ENCODE assay signal across 9 mouse cellular contexts in the genomic region with DNA sequence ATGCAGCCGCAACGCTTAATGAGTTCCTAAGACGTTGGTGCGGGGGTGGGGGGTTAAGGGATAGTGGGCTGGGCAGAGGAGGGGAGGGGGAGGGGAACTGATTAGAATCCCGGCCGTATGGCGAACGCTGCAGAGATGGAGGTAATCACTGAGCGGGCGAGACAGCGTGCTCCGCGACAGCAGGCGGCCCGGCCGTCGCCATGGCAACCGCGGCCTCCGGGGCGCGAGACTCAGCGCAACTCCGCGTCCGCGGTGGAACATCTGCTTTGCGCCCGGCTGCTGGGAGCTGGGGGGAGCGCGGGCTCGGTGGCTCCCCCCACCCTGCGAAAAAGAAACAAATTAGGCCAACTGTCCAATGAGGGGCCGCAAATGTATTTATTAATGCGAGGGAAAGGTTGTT. TPM values are rescaled to one million over a fixed set of nuclear protein-coding genes. Genes with fewer than 3 reads are reported as not detected.
DNase-seq lines count a peak whose midpoint lies in the region; ATAC-seq and TF ChIP-seq lines count a peak whose summit lies in the region.
"Had no signal": no experiment of that assay in that cellular context is flagged by ENCODE, and none has a peak within 500 bp of the region (broad histone marks: within the 10 kb centered on the region; RNA-seq: fewer than 3 reads in every experiment).

No protein-coding gene starts in this region.

- no peaks in the 10 kb centered on the region; a peak in 1 of 4 replicates for H3K36me3 ChIP-seq in MEL (ENCODE audit: control insufficient read depth in 1 of 2, insufficient read depth in 2 of 2, low read length in 2 of 2)
- no peaks in the 10 kb centered on the region for H3K36me3 ChIP-seq in forebrain, postnatal 0 days (ENCODE audit: insufficient read depth)
- H3K36me3 ChIP-seq in hindbrain, embryonic 10.5 days, result no peaks in the 10 kb centered on the region

- 1% methylated on average over 34 of the region's 35 CpGs for WGBS in forebrain, postnatal 0 days
- 0% methylated on average over 35 of the region's 35 CpGs for WGBS in hindbrain, embryonic 10.5 days

- no peak for TF ChIP-seq RAD21 in MEL (IDR thresholded peaks at IDR 0.05; ENCODE audit: low read depth, low read length)

- DNase-seq in MEL (ENCODE audit: low read depth, low spot score), result peak; percentile 65
- peak; percentile 49 to 72 for DNase-seq in cerebellum, adult 18-20 months
- DNase-seq in forebrain, postnatal 0 days, result peak; percentile 93
- DNase-seq in hindbrain, embryonic 10.5 days (ENCODE audit: low spot score), result peak; percentile 97
- DNase-seq in layer of hippocampus, postnatal 36 days, result peak; percentile 80 to 84
- peak; percentile 73 for DNase-seq in lung, postnatal 10 days
- DNase-seq in retina, postnatal 1 day, result peak; percentile 98
- peak; percentile 87 for DNase-seq in thymus, postnatal 4 days

- H3K4me3 ChIP-seq in MEL (ENCODE audit: control insufficient read depth in 1 of 2, insufficient read depth in 1 of 2, low read depth in 2 of 2, low read length in 2 of 2), result no peak overlapping the region
- H3K4me3 ChIP-seq in forebrain, postnatal 0 days (ENCODE audit: low read depth, low read length), result peak overlapping the region; percentile 35
- H3K4me3 ChIP-seq in hindbrain, embryonic 10.5 days, result peak overlapping the region; percentile 41
- H3K4me3 ChIP-seq: erythroblast, embryonic 14.5 days had no signal

- peaks cover 0 to 7% of the 10 kb centered on the region in 2 experiments; a peak in 2 of 4 replicates for H3K4me1 ChIP-seq in MEL (ENCODE audit: control insufficient read depth in 1 of 2, insufficient read depth in 2 of 2, low read length in 2 of 2)
- H3K4me1 ChIP-seq in forebrain, postnatal 0 days (ENCODE audit: insufficient read depth), result peaks cover 38% of the 10 kb centered on the region
- peaks cover 92% of the 10 kb centered on the region for H3K4me1 ChIP-seq in hindbrain, embryonic 10.5 days (replicated peaks)

- TF ChIP-seq POLR2A in MEL (IDR thresholded peaks at IDR 0.05; ENCODE audit: control insufficient read depth in 1 of 2, insufficient read depth in 1 of 2, low read depth in 1 of 2, low read length in 2 of 2, poor library complexity in 1 of 2), result no peak

- ATAC-seq in forebrain, postnatal 0 days, result peak; percentile 86

- no peaks in the 10 kb centered on the region for H3K79me2 ChIP-seq in MEL (ENCODE audit: control insufficient read depth, insufficient read depth, low read length, poor library complexity)

- H3K9me3 ChIP-seq in MEL (replicated peaks; ENCODE audit: insufficient read depth, low read length), result no peaks in the 10 kb centered on the region
- no peaks in the 10 kb centered on the region for H3K9me3 ChIP-seq in forebrain, postnatal 0 days (ENCODE audit: low read length)
- no peaks in the 10 kb centered on the region for H3K9me3 ChIP-seq in hindbrain, embryonic 10.5 days

- peak overlapping the region; percentile 71 for H3K4me2 ChIP-seq in forebrain, postnatal 0 days (ENCODE audit: low read depth)

- peaks cover 47 to 57% of the 10 kb centered on the region in 2 experiments for H3K27me3 ChIP-seq in MEL (ENCODE audit: control insufficient read depth in 1 of 2, insufficient read depth in 2 of 2, low read length in 2 of 2)
- no peaks in the 10 kb centered on the region for H3K27me3 ChIP-seq in forebrain, postnatal 0 days (ENCODE audit: insufficient read depth, low read length)
- H3K27me3 ChIP-seq in hindbrain, embryonic 10.5 days (ENCODE audit: insufficient read depth, poor library complexity, severe bottlenecking), result no peaks in the 10 kb centered on the region

- H3K9ac ChIP-seq in MEL (ENCODE audit: control insufficient read depth, low read depth, low read length, poor library complexity, severe bottlenecking), result no peak overlapping the region
- peak overlapping the region; percentile 46 for H3K9ac ChIP-seq in forebrain, postnatal 0 days

- no peak overlapping the region for H3K27ac ChIP-seq in MEL (ENCODE audit: control insufficient read depth, low read depth, low read length)
- peak overlapping the region; percentile 94 for H3K27ac ChIP-seq in forebrain, postnatal 0 days (ENCODE audit: low read depth, low read length)
- H3K27ac ChIP-seq in hindbrain, embryonic 10.5 days, result peak overlapping the region; percentile 94

- no peak for TF ChIP-seq EP300 in MEL (IDR thresholded peaks at IDR 0.05; ENCODE audit: low read depth in 1 of 2, low read length in 2 of 2)

- no peak for TF ChIP-seq CTCF in MEL (IDR thresholded peaks at IDR 0.05 in 2 of 3, conservative IDR thresholded peaks at IDR 0.05 in 1 of 3; ENCODE audit: control insufficient read depth in 1 of 3, insufficient read depth in 1 of 3, low read depth in 2 of 3, low read length in 3 of 3, poor library complexity in 1 of 3, severe bottlenecking in 1 of 3)
- TF ChIP-seq CTCF in forebrain, postnatal 0 days (IDR thresholded peaks at IDR 0.05; ENCODE audit: low read depth), result no peak

TF ChIP-seq in MEL, 35 proteins besides CTCF, POLR2A, EP300 and RAD21:
- TF ChIP-seq UBTF (IDR thresholded peaks at IDR 0.05; ENCODE audit: borderline replicate concordance, insufficient read depth, low read depth, low read length), result no peak
- peak; percentile 30; the same call in 1 of the 2 replicates for TF ChIP-seq MXI1 (IDR thresholded peaks at IDR 0.05; ENCODE audit: low read depth, low read length)
TF ChIP-seq in MEL: peak in this region for 1.

RNA-seq across cellular contexts. Expression of a gene that starts 26.1 kb away (rescaled TPM):
- total RNA-seq in MEL (2012; rRNA removed), result 0.95 and 2.1 TPM in 2 replicates
- polyA plus RNA-seq in MEL (2012; ENCODE audit: insufficient read depth in 1 of 2, insufficient read length in 2 of 2, low read depth in 1 of 2, low replicate concordance in 2 of 2, missing spikeins in 1 of 2), result 1 to 10 TPM in 1 of 2 experiments, not detected in 1; 6.3 TPM
- total RNA-seq in forebrain, postnatal 0 days (2014; rRNA removed), result 5.8 and 7.1 TPM in 2 replicates
- 14.8 and 14.9 TPM in 2 replicates for polyA plus RNA-seq in forebrain, postnatal 0 days (2015; fragmentation: Nextera tagmentation; extraction: Ambion mirVana)
- 42.9 and 44.2 TPM in 2 replicates for polyA plus RNA-seq in hindbrain, embryonic 10.5 days (2016; fragmentation: Nextera tagmentation; extraction: Ambion mirVana)
- total RNA-seq in layer of hippocampus, postnatal 36 days (2021), result 1 to 10 TPM; 5.5 to 7.8 TPM

RNA-seq across cellular contexts. Expression of a gene that starts 40.6 kb away (rescaled TPM):
- total RNA-seq in MEL (2012; rRNA removed), result 45.2 and 48.9 TPM in 2 replicates
- polyA plus RNA-seq in MEL (2012; ENCODE audit: insufficient read depth in 1 of 2, insufficient read length in 2 of 2, low read depth in 1 of 2, low replicate concordance in 2 of 2, missing spikeins in 1 of 2), result 10 to 100 TPM in 1 of 2 experiments, not detected in 1; 55.4 TPM
- 54.9 and 57.7 TPM in 2 replicates for total RNA-seq in forebrain, postnatal 0 days (2014; rRNA removed)
- 86.4 and 88.8 TPM in 2 replicates for polyA plus RNA-seq in forebrain, postnatal 0 days (2015; fragmentation: Nextera tagmentation; extraction: Ambion mirVana)
- polyA plus RNA-seq in hindbrain, embryonic 10.5 days (2016; fragmentation: Nextera tagmentation; extraction: Ambion mirVana), result 112 and 124 TPM in 2 replicates
- 10 to 100 TPM; 32.8 to 34.0 TPM for total RNA-seq in layer of hippocampus, postnatal 36 days (2021)

RNA-seq across cellular contexts. Expression of a gene that starts 46.0 kb away (rescaled TPM):
- 44.8 and 47.0 TPM in 2 replicates for total RNA-seq in MEL (2012; rRNA removed)
- 10 to 100 TPM; 37.5 to 66.5 TPM for polyA plus RNA-seq in MEL (2012; ENCODE audit: insufficient read depth in 1 of 2, insufficient read length in 2 of 2, low read depth in 1 of 2, low replicate concordance in 2 of 2, missing spikeins in 1 of 2)
- 46.5 and 57.4 TPM in 2 replicates for total RNA-seq in forebrain, postnatal 0 days (2014; rRNA removed)
- 47.3 and 62.4 TPM in 2 replicates for polyA plus RNA-seq in forebrain, postnatal 0 days (2015; fragmentation: Nextera tagmentation; extraction: Ambion mirVana)
- polyA plus RNA-seq in hindbrain, embryonic 10.5 days (2016; fragmentation: Nextera tagmentation; extraction: Ambion mirVana), result 65.7 and 71.8 TPM in 2 replicates
- total RNA-seq in layer of hippocampus, postnatal 36 days (2021), result 100 to 1,000 TPM; 201 to 234 TPM

RNA-seq across cellular contexts. Expression of a gene that starts 52.2 kb away (rescaled TPM):
- total RNA-seq in MEL (2012; rRNA removed), result 0.08 TPM in 1 of 2 replicates, not detected in the other
- polyA plus RNA-seq in MEL (2012; ENCODE audit: insufficient read depth in 1 of 2, insufficient read length in 2 of 2, low read depth in 1 of 2, low replicate concordance in 2 of 2, missing spikeins in 1 of 2), result under 1 TPM in 1 of 2 experiments, not detected in 1; 0.19 TPM
- total RNA-seq in forebrain, postnatal 0 days (2014; rRNA removed), result not detected in 2 replicates
- 0.11 TPM in 1 of 2 replicates, not detected in the other for polyA plus RNA-seq in forebrain, postnatal 0 days (2015; fragmentation: Nextera tagmentation; extraction: Ambion mirVana)
- 0.37 and 0.75 TPM in 2 replicates for polyA plus RNA-seq in hindbrain, embryonic 10.5 days (2016; fragmentation: Nextera tagmentation; extraction: Ambion mirVana)
- total RNA-seq in layer of hippocampus, postnatal 36 days (2021), result not detected

Comparison
In these comparisons a context has a peak if more than half of its experiments do, and no peak if none do; other contexts are left out.
1. H3K4me3 ChIP-seq: peak in forebrain, postnatal 0 days (single experiment) and hindbrain, embryonic 10.5 days (single experiment); none in MEL (0 of 2).
2. Peak in every context shown above with its lines, with median percentiles within 50 percentile points of each other: DNase-seq.